Mouse (Mus musculus) liver, embryonic 13.5 days (tissue): Measurements from ENCODE around the gene Sox2. TPM values are rescaled to one million over a fixed set of nuclear protein-coding genes. Genes with fewer than 3 reads are reported as not detected.

Experiments used
- ATAC-seq: fragments of 200-750 bp; cut with Nextera tagmentation; 2 replicates; pipeline ENCODE4 v1.8.0; 2017; ENCODE audit warnings: low read depth, mild to moderate bottlenecking, moderate number of reproducible peaks, moderate library complexity
- DNase-seq: peaks from one replicate; pipeline ENCODE4 v3.0.0; 2022
- H3K27ac ChIP-seq: fragments of 300-500 bp; sonication (generic); 2 replicates; pipeline ENCODE4 v1.5.1; 2015; ENCODE audit warnings: moderate library complexity, mild to moderate bottlenecking, inconsistent platforms
- H3K27me3 ChIP-seq: fragments of 300-500 bp; sonication (generic); 2 replicates; pipeline ENCODE4 v1.6.1; 2015; ENCODE audit warnings: mild to moderate bottlenecking, inconsistent platforms
- H3K36me3 ChIP-seq: fragments of 300-500 bp; sonication (generic); 2 replicates; pipeline ENCODE4 v1.6.1; 2015; ENCODE audit warnings: mild to moderate bottlenecking, inconsistent platforms
- H3K4me1 ChIP-seq: fragments of 300-500 bp; sonication (generic); replicated peaks from 2 replicates; pipeline ENCODE4 v1.6.1; 2015; ENCODE audit warnings: inconsistent platforms
- H3K4me2 ChIP-seq: fragments of 300-500 bp; sonication (generic); 2 replicates; pipeline ENCODE4 v1.6.1; 2015; ENCODE audit warnings: inconsistent platforms, mild to moderate bottlenecking, moderate library complexity
- H3K4me3 ChIP-seq: fragments of 300-500 bp; sonication (generic); replicated peaks from 2 replicates; pipeline ENCODE4 v1.5.1; 2015; ENCODE audit warnings: mild to moderate bottlenecking, inconsistent platforms
- H3K9ac ChIP-seq: fragments of 300-500 bp; sonication (generic); 2 replicates; pipeline ENCODE4 v1.6.1; 2015; ENCODE audit warnings: mild to moderate bottlenecking, inconsistent platforms
- H3K9me3 ChIP-seq: fragments of 300-500 bp; sonication (generic); replicated peaks from 2 replicates; pipeline ENCODE4 v1.6.1; 2016; ENCODE audit warnings: inconsistent platforms
- WGBS: fragments of 180-500 bp; shearing (Covaris S2); methylation state at CpG from one replicate; pipeline ENCODE4 v1.1.7; 2015; ENCODE audit not compliant: insufficient replicate concordance; 5-methylcytosine and 5-hydroxymethylcytosine counted together
- microRNA counts: library from miRNA; unstranded; fragments of <30 nt; microRNA quantifications from one replicate; lab custom pipeline; 2016
- microRNA-seq: library from miRNA; unstranded; fragments of <30 nt; microRNA quantifications from one replicate; pipeline ENCODE4, GENCODE M21; 2016
- polyA plus RNA-seq: library from polyadenylated mRNA; unstranded; fragments of >200 nt; fragmentation: Nextera tagmentation; extraction: Ambion mirVana; gene quantifications from 2 replicates; pipeline ENCODE4 v1.2.1, GENCODE M21; 2015

The Sox2 gene
- polyA plus RNA-seq, 1 experiment from 2014 or later: not detected

DNA sequence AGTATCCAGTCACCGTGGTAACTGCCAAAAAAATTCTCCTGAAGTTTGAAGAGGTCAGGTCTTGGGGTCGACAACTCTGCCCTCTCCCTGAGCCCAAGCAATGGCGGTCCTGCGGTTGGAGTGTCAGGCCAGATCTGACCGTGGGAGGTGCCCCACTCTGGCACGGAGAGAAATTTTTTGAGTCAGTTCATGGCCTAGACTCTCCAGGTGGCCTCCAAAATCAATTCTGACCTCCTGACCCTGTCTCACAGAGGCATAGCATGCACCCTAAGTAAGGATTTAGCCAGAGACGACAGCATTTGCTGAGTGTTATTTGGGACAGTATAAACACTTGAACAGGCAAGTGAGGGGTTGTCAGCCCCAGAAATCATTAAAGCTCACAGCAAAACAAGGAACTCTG is 28.6 kb downstream of the Sox2 start:
- H3K9ac ChIP-seq: no peak overlapping the region
- H3K36me3 ChIP-seq: no peaks in the 10 kb centered on the region
- 31% methylated on average over 7 of the region's 7 CpGs for whole genome bisulfite sequencing
- no peak overlapping the region for H3K4me3 ChIP-seq
- H3K27me3 ChIP-seq: 0 out of 2 replicates have a peak, but pooled peaks cover 3% of the 10 kb centered on the region
- H3K27ac ChIP-seq: no peak overlapping the region
- no peaks in the 10 kb centered on the region for H3K9me3 ChIP-seq
- no peak overlapping the region for H3K4me2 ChIP-seq
- DNase-seq: no peak
- no peak for ATAC-seq
- H3K4me1 ChIP-seq: no peaks in the 10 kb centered on the region

DNA sequence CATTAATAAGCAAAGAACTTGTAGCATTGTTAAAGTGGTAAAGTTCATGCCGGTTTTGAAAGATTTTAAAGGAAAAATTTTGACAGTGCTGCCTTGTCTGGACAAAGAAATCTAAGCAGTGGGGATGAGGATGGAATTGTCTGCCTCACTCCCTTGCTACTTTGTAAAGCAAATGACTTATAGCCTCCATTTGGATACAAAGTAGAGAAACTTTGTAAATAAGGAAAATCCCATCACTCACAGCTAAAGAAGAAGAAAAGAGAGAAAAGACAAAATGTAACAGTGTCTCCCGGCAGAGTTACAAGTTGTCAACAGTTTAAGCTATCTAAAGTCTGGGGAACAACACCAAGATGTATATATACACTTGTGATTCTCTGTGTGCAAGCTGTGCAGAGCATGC is 29.2 kb downstream of the Sox2 start:
- ATAC-seq (no peak), DNase-seq (no peak)
- Histone ChIP-seq H3K4me2 (no peak overlapping the region), H3K9ac (no peak overlapping the region), H3K36me3 (no peaks in the 10 kb centered on the region), H3K9me3 (no peaks in the 10 kb centered on the region), H3K27me3 (0 out of 2 replicates have a peak, but pooled peaks cover 3% of the 10 kb centered on the region), H3K27ac (no peak overlapping the region), H3K4me3 (no peak overlapping the region), H3K4me1 (no peaks in the 10 kb centered on the region)
- WGBS: 37% methylated on average over 2 of the region's 2 CpGs

DNA sequence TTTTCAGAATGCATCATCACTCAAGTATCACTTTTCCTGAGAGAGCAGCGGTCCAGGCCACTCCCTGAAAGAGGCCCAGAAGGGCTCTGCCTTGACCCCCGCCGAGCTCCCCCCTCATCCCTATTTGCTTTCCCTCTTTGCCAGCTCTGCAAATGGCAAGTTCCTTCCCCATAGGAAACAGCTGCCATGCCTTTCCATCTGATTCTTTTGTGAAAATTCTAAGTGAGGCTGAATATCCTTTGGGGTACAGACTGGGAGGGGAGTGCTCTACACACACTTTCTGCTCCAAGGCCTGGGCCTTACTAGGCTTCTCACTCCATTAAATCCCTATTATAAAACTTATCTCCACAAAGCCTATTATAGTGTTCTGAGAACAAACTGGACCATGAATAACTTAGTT is 29.7 kb downstream of the Sox2 start:
- WGBS: 46% methylated on average over 3 of the region's 3 CpGs
- no peaks in the 10 kb centered on the region for H3K36me3 ChIP-seq

DNA sequence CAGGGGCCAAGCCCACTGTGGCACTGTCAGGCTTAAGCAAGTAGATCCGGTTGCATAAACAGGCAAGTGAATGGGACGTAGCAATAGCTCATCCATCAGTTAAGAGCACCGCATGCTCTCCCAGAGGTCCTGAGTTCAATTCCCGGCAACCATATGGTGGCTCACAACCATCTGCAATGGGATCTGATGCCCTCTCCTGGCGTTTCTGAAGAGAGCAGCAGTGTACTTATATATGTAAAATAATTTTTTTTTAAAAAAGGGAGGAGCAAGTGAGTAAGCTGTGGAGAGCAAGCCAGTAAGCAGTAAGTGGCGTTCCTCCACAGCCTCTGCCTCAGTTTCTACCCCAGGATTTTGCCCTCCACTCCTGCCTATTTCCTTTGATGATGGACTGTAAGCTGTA is 37.9 kb downstream of the Sox2 start:
- no peak overlapping the region for H3K27ac ChIP-seq
- H3K4me1 ChIP-seq: no peaks in the 10 kb centered on the region
- no peaks in the 10 kb centered on the region for H3K36me3 ChIP-seq
- H3K4me2 ChIP-seq: no peak overlapping the region
- peaks cover 6% of the 10 kb centered on the region; the same call in 1 of the 2 replicates for H3K27me3 ChIP-seq
- no peak overlapping the region for H3K9ac ChIP-seq
- H3K4me3 ChIP-seq: no peak overlapping the region
- no peaks in the 10 kb centered on the region for H3K9me3 ChIP-seq
- 57% methylated on average over 6 of the region's 6 CpGs for WGBS
- ATAC-seq: no peak
- DNase-seq: no peak

More for the DNA sequence above, 29.7 kb downstream of the Sox2 start:
- H3K9ac ChIP-seq: no peak overlapping the region
- H3K4me1 ChIP-seq: no peaks in the 10 kb centered on the region
- no peak overlapping the region for H3K4me2 ChIP-seq
- DNase-seq (no peak), ATAC-seq (no peak)
- H3K27ac ChIP-seq: no peak overlapping the region
- no peaks in the 10 kb centered on the region for H3K9me3 ChIP-seq
- no peak overlapping the region for H3K4me3 ChIP-seq
- H3K27me3 ChIP-seq: no peaks in the 10 kb centered on the region

DNA sequence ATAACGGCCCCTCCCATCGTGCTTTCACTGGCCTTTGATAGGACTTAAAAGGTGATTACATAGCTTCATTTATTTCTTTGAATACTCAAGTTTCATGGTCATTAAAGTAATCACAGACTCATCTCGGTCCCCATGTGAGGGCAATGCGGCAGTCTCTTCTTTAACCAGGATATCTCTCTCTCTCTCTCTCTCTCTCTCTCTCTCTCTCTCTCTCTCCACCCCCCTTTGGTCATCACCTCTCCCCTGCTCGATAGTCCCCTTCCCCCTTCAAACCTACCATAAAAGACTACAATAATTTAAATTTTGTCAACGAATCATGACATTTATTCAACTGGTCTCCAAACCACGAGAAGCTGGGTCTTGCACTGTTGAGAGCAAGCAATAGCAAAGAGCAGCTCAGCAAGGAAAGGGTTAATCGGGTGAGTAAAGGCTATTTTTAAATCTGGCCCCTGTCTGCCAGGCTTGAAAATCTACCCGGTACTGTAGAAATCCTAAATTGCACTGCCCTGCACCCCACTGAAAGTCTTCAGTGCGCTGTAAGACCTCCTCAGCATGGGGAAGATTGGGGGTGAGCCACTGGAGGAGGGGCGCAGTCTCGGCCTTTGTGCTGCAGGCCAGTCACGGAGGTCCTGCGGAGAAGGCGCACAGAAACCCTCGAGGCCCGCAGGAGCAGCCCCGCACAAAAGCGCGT is 41.6 kb downstream of the Sox2 start:
- Histone ChIP-seq H3K4me1 (no peaks in the 10 kb centered on the region), H3K27ac (no peak overlapping the region), H3K4me2 (peak overlapping the region; percentile 33; the same call in 1 of the 2 replicates), H3K9me3 (no peaks in the 10 kb centered on the region), H3K9ac (no peak overlapping the region), H3K27me3 (peaks cover 6% of the 10 kb centered on the region; the same call in 1 of the 2 replicates), H3K36me3 (no peaks in the 10 kb centered on the region), H3K4me3 (no peak overlapping the region)
- 19% methylated on average over 20 of the region's 20 CpGs for WGBS
- ATAC-seq (no peak), DNase-seq (no peak)

DNA sequence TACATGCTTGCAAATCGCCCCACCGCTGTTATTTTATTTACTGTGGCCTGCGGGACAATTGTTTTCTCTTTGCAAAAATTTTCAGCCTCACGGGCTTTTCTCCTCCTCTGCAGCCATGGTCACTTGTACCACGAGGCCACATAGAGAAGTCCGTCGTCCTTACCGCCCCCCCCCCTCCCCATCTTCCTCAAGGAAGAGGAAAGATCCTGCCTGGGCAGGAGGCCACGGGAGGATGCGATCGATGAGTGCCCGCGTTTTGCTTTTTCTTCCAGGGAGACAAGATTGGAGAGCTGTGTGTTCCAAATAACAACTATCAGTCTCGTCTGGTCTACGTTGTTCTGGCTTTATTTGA is 42.2 kb downstream of the Sox2 start:
- DNase-seq (no peak), ATAC-seq (no peak)
- Histone ChIP-seq H3K4me2 (peak overlapping the region; percentile 33; the same call in 1 of the 2 replicates), H3K4me3 (no peak overlapping the region), H3K4me1 (no peaks in the 10 kb centered on the region), H3K9me3 (no peaks in the 10 kb centered on the region), H3K27me3 (peaks cover 6% of the 10 kb centered on the region; the same call in 1 of the 2 replicates), H3K9ac (no peak overlapping the region), H3K27ac (no peak overlapping the region), H3K36me3 (no peaks in the 10 kb centered on the region)
- WGBS: 20% methylated on average over 14 of the region's 15 CpGs

MicroRNAs encoded within 50 kb of the gene (microRNA counts, 519-probe panel; counts per million panel counts)
- microRNA mmu-miR-1897-3p (lab: Ali Mortazavi, UCI): 114 counts per million

Small RNA genes lying within 50 kb of the gene (microRNA-seq; reads per million reads assigned to microRNA genes)
- gene Mir1897: not detected
